Mouse (Mus musculus) liver, embryonic 14.5 days (tissue): ENCODE measurements at regions not wholly inside any gene's neighbourhood (a gene's known extent, or its start where the extent isn't known, plus 50 kb on each side); places are given as distances from the start of the nearest gene placed in this dataset.

ENCODE experiments used
- CTCF ChIP-seq: IDR thresholded peaks from 2 replicates; pipeline ENCODE4 v1.5.1; 2016; ENCODE audit warnings: antibody characterized with exemption, low read depth, control low read depth
- EP300 ChIP-seq: IDR thresholded peaks from 2 replicates; pipeline ENCODE4 v1.6.1; 2016; ENCODE audit warnings: antibody characterized with exemption, low read depth

DNA sequence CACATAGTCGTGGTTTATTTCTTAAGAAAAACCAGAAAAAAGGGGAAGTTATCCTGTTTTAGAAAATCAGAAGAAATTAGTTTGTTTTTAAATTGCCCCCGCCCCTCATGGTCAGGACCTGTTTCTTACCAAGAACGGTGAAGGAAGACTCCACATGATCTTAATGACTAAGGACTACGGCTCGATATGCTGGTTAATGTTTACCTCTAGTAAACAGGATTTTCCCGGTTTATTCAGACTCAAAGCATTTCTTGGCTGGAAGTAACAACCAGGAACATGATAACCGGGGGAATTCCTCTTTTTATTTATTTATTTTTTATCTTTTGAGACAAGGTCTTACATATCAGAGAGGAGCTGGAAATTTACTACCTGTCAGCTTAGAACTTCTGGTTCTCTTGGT lies 63.0 kb upstream of the Cd2ap start:
- TF ChIP-seq CTCF (no peak), EP300 (no peak)
